Comparison of ENCODE assay signal across 13 mouse cellular contexts in the genomic region with DNA sequence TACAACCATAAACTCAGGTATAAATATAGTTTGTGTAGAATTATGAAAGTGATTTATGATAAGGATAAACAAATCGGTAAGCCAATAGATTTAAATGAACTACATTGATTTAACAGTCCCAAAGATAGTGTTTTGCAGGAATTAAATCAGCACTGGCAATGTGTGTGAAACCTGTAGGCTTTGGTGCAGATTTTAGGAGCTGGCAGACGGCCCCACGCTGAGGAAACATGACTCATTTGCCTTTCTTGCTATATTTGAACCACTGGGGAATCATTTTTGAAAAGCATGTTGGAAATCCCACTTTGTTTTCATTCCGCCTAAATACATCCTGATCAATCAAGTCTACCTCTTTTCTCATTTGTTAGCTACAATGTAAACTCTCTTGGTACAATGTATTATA.
DNase-seq lines count a peak whose midpoint lies in the region; ATAC-seq lines count a peak whose summit lies in the region.
"Had no signal": no experiment of that assay in that cellular context is flagged by ENCODE, and none has a peak within 500 bp of the region (broad histone marks: within the 10 kb centered on the region; RNA-seq: fewer than 3 reads in every experiment).

No protein-coding gene starts in this region.

- peak; percentile 26 for DNase-seq in Muller cell, postnatal 12 days (ENCODE audit: inconsistent ontology term)
- peak; percentile 68 to 85 for DNase-seq in frontal cortex, postnatal 36 days (ENCODE audit: low spot score in 2 of 2)
- peak; percentile 62 to 71 for DNase-seq in layer of hippocampus, postnatal 36 days
- peak; percentile 78 to 81 for DNase-seq in right cerebral cortex, adult 2 months (ENCODE audit: low spot score in 2 of 2)
- no peak for DNase-seq in spleen, adult 12 weeks (ENCODE audit: low spot score)
- DNase-seq in thymus, postnatal 10 days (ENCODE audit: low spot score in 2 of 2) = no peak
- no peak for DNase-seq in thymus, postnatal 14 days
- DNase-seq: adrenal gland, postnatal 10 days; cerebellum, postnatal 36 days; kidney, adult 11 months; kidney, postnatal 4 days; thymus, postnatal 36 days had no signal

- ATAC-seq in activated CD4-positive, CD25-positive, alpha-beta regulatory T cell, adult 4 months = no peak

Comparison
In these comparisons a context has a peak if more than half of its experiments do, and no peak if none do; other contexts are left out.
1. DNase-seq: peak in Muller cell, postnatal 12 days (single experiment), frontal cortex, postnatal 36 days (2 of 2), layer of hippocampus, postnatal 36 days (2 of 2) and right cerebral cortex, adult 2 months (2 of 2); none in spleen, adult 12 weeks (single experiment), thymus, postnatal 10 days (0 of 2) and thymus, postnatal 14 days (single experiment).